Mouse (Mus musculus) midbrain, embryonic 11.5 days (tissue): ENCODE data around the gene Srebf2. TPM values are rescaled to one million over a fixed set of nuclear protein-coding genes. Genes with fewer than 3 reads are reported as not detected.

Source experiments
- ATAC-seq: fragments of 200-750 bp; cut with Nextera tagmentation; 2 replicates; pipeline ENCODE4 v1.8.0; 2017; ENCODE audit warnings: moderate TSS enrichment, moderate library complexity; ENCODE audit not compliant: low FRiP score
- DNase-seq: peaks from one replicate; pipeline ENCODE4 v3.0.0; 2015; ENCODE audit warnings: low spot score; ENCODE audit errors: missing footprints
- H3K27ac ChIP-seq: fragments of 300-500 bp; sonication (generic); 2 replicates; pipeline ENCODE4 v1.5.1; 2014; ENCODE audit warnings: low read depth, low read length
- H3K27me3 ChIP-seq: fragments of 300-500 bp; sonication (generic); 2 replicates; pipeline ENCODE4 v1.6.1; 2014; ENCODE audit warnings: mild to moderate bottlenecking, low read length, moderate library complexity, mixed read lengths; ENCODE audit not compliant: control insufficient read depth, insufficient read depth
- H3K36me3 ChIP-seq: fragments of 300-500 bp; sonication (generic); 2 replicates; pipeline ENCODE4 v1.6.1; 2014; ENCODE audit warnings: mild to moderate bottlenecking, low read length, moderate library complexity, mixed read lengths; ENCODE audit not compliant: control insufficient read depth, insufficient read depth
- H3K4me1 ChIP-seq: fragments of 300-500 bp; sonication (generic); 2 replicates; pipeline ENCODE4 v1.6.1; 2014; ENCODE audit warnings: low read length; ENCODE audit not compliant: control insufficient read depth, insufficient read depth
- H3K4me2 ChIP-seq: fragments of 300-500 bp; sonication (generic); 2 replicates; pipeline ENCODE4 v1.6.1; 2014; ENCODE audit warnings: mild to moderate bottlenecking, moderate library complexity
- H3K4me3 ChIP-seq: fragments of 300-500 bp; sonication (generic); 2 replicates; pipeline ENCODE4 v1.5.1; 2014; ENCODE audit warnings: low read depth, low read length
- H3K9ac ChIP-seq: fragments of 300-500 bp; sonication (generic); 2 replicates; pipeline ENCODE4 v1.6.1; 2014; ENCODE audit warnings: low read length
- H3K9me3 ChIP-seq: fragments of 300-500 bp; sonication (generic); 2 replicates; pipeline ENCODE4 v1.6.1; 2016; ENCODE audit warnings: low read length; ENCODE audit not compliant: control insufficient read depth
- WGBS: fragments of 180-500 bp; shearing (Covaris S2); extraction: QIAGEN DNeasy Blood & Tissue Kit; methylation state at CpG from one replicate; pipeline ENCODE4 v1.1.7; 2014; 5-methylcytosine and 5-hydroxymethylcytosine counted together
- microRNA counts: library from miRNA; unstranded; fragments of <30 nt; microRNA quantifications from one replicate; lab custom pipeline; 2015
- microRNA-seq: library from miRNA; unstranded; fragments of <30 nt; microRNA quantifications from one replicate; pipeline ENCODE4, GENCODE M21; 2017
- polyA plus RNA-seq: library from polyadenylated mRNA; unstranded; fragments of >200 nt; fragmentation: Nextera tagmentation; extraction: Ambion mirVana; gene quantifications from 2 replicates; pipeline ENCODE4 v1.2.1, GENCODE M21; 2014

Gene Srebf2
- polyA plus RNA-seq, 1 experiment from 2014 or later, result 170 TPM

GRCm38 (mm10) chr15:82251579-82251978 is 104.6 kb downstream of the Srebf2 start:
- Histone ChIP-seq H3K27ac (no peak overlapping the region), H3K4me2 (no peak overlapping the region), H3K27me3 (no peaks in the 10 kb centered on the region), H3K36me3 (no peaks in the 10 kb centered on the region), H3K4me3 (no peak overlapping the region), H3K9ac (no peak overlapping the region), H3K4me1 (peaks cover 9% of the 10 kb centered on the region), H3K9me3 (no peaks in the 10 kb centered on the region)
- ATAC-seq, result no peak
- 95% methylated on average over 3 of the region's 3 CpGs for WGBS
- no peak for DNase-seq

GRCm38 (mm10) chr15:82252097-82252496 is 105.1 kb downstream of the Srebf2 start, which contains the start of gene 1500009C09Rik:
Gene 1500009C09Rik, plus strand, starts transcription at chr15:82252397.
- H3K4me3 ChIP-seq, result no peak within 1 kb of the TSS
- peaks cover 9% of the 10 kb centered on the region for H3K4me1 ChIP-seq
- 89% methylated on average over 6 of the region's 6 CpGs for WGBS
- H3K9me3 ChIP-seq, result no peaks in the 10 kb centered on the region
- no peak within 1 kb of the TSS for H3K4me2 ChIP-seq
- DNase-seq, result no peak
- H3K27me3 ChIP-seq, result no peaks in the 10 kb centered on the region
- no peaks in the 10 kb centered on the region for H3K36me3 ChIP-seq
- H3K27ac ChIP-seq, result no peak within 1 kb of the TSS
- H3K9ac ChIP-seq, result no peak within 1 kb of the TSS
- ATAC-seq, result no peak

MicroRNAs within 50 kb of the gene (microRNA counts, 519-probe panel; counts per million panel counts)
- 4,153 counts per million, percentile 33 among the panel's probes with 10 or more counts for microRNA mmu-miR-33 (lab: Ali Mortazavi, UCI)

Small RNA genes within 50 kb of the gene (microRNA-seq; reads per million reads assigned to microRNA genes)
- gene Mir33, result 232 reads per million, percentile 65 among the genes with 10 or more reads in this experiment

Other genes with a start within 250 kb of the Srebf2 start
- 66.9 and 75.6 TPM in 2 replicates for gene Polr3h, start 220.9 kb upstream of the Srebf2 start, polyA plus RNA-seq
- gene Csdc2, start 210.4 kb upstream of the Srebf2 start, polyA plus RNA-seq, result 18.0 and 18.9 TPM in 2 replicates
- gene Pmm1, start 186.3 kb upstream of the Srebf2 start, polyA plus RNA-seq, result 26.9 and 29.8 TPM in 2 replicates
- gene 1700029P11Rik, start 166.6 kb upstream of the Srebf2 start, polyA plus RNA-seq, result not detected in 2 replicates
- gene Xrcc6, start 159.3 kb upstream of the Srebf2 start, polyA plus RNA-seq, result 58.4 and 62.2 TPM in 2 replicates
- 33.7 and 37.8 TPM in 2 replicates for gene Desi1, start 113.3 kb upstream of the Srebf2 start, polyA plus RNA-seq
- gene Snu13, start 99.6 kb upstream of the Srebf2 start, polyA plus RNA-seq, result 275 and 283 TPM in 2 replicates
- not detected in 2 replicates for gene 4930407I10Rik, start 88.0 kb upstream of the Srebf2 start, polyA plus RNA-seq
- gene Mei1, start 77.2 kb upstream of the Srebf2 start, polyA plus RNA-seq, result 0.04 TPM in 1 of 2 replicates, not detected in the other
- gene Ccdc134, start 19.3 kb upstream of the Srebf2 start, polyA plus RNA-seq, result 17.2 and 18.5 TPM in 2 replicates
- 0.14 and 0.57 TPM in 2 replicates for gene Shisa8, start 65.6 kb downstream of the Srebf2 start, polyA plus RNA-seq
- gene Tnfrsf13c, start 77.2 kb downstream of the Srebf2 start, polyA plus RNA-seq, result 0.07 and 0.17 TPM in 2 replicates
- 79.2 and 89.1 TPM in 2 replicates for gene Cenpm, start 97.6 kb downstream of the Srebf2 start, polyA plus RNA-seq
- gene 1500009C09Rik, start 105.2 kb downstream of the Srebf2 start, polyA plus RNA-seq, result 1.0 and 1.4 TPM in 2 replicates
- gene Sept3, start 127.7 kb downstream of the Srebf2 start, polyA plus RNA-seq, result 163 and 169 TPM in 2 replicates
- 0.11 TPM in 1 of 2 replicates, not detected in the other for gene Wbp2nl, start 151.8 kb downstream of the Srebf2 start, polyA plus RNA-seq
- 20.6 and 21.6 TPM in 2 replicates for gene Naga, start 191.7 kb downstream of the Srebf2 start, polyA plus RNA-seq
- 3.4 and 4.3 TPM in 2 replicates for gene Pheta2, start 191.8 kb downstream of the Srebf2 start, polyA plus RNA-seq
- gene Smdt1, start 191.8 kb downstream of the Srebf2 start, polyA plus RNA-seq, result 253 and 268 TPM in 2 replicates
- 290 and 293 TPM in 2 replicates for gene Ndufa6, start 207.1 kb downstream of the Srebf2 start, polyA plus RNA-seq
- 1.7 and 1.9 TPM in 2 replicates for gene Cyp2d22, start 233.1 kb downstream of the Srebf2 start, polyA plus RNA-seq
- not detected in 2 replicates for gene Cyp2d11, start 246.8 kb downstream of the Srebf2 start, polyA plus RNA-seq